Mouse (Mus musculus) forebrain, embryonic 14.5 days (tissue): Measurements from ENCODE around the gene Nudt7. TPM values are rescaled to one million over a fixed set of nuclear protein-coding genes. Genes with fewer than 3 reads are reported as not detected.

ENCODE experiments used
- ATAC-seq: fragments of 200-750 bp; cut with Nextera tagmentation; 2 replicates; pipeline ENCODE4 v1.8.0; 2017; ENCODE audit warnings: mild to moderate bottlenecking, moderate library complexity
- DNase-seq: peaks from one replicate; pipeline ENCODE4 v3.0.0-alpha.2; 2015; ENCODE audit warnings: low spot score
- H3K27ac ChIP-seq: fragments of 300-500 bp; sonication (generic); 2 replicates; pipeline ENCODE4 v1.5.1; 2014; ENCODE audit warnings: low read depth, mild to moderate bottlenecking, control low read depth, low read length, moderate library complexity
- H3K27me3 ChIP-seq: fragments of 300-500 bp; sonication (generic); replicated peaks from 2 replicates; pipeline ENCODE4 v1.6.1; 2014; ENCODE audit warnings: low read length, control low read depth, mixed read lengths; ENCODE audit not compliant: control insufficient read depth, insufficient read depth
- H3K36me3 ChIP-seq: fragments of 300-500 bp; sonication (generic); 2 replicates; pipeline ENCODE4 v1.6.1; 2014; ENCODE audit warnings: low read length, control low read depth; ENCODE audit not compliant: control insufficient read depth, insufficient read depth
- H3K4me1 ChIP-seq: fragments of 300-500 bp; sonication (generic); 2 replicates; pipeline ENCODE4 v1.6.1; 2014; ENCODE audit warnings: antibody characterized with exemption, low read length, control low read depth; ENCODE audit not compliant: control insufficient read depth, insufficient read depth
- H3K4me2 ChIP-seq: fragments of 300-500 bp; sonication (generic); 2 replicates; pipeline ENCODE4 v1.6.1; 2014; ENCODE audit warnings: mild to moderate bottlenecking, control low read depth, low read length
- H3K4me3 ChIP-seq: fragments of 300-500 bp; sonication (generic); 2 replicates; pipeline ENCODE4 v1.5.1; 2014; ENCODE audit warnings: low read depth, low read length, control low read depth
- H3K9ac ChIP-seq: fragments of 300-500 bp; sonication (generic); 2 replicates; pipeline ENCODE4 v1.6.1; 2014; ENCODE audit warnings: mild to moderate bottlenecking, low read length, control low read depth, moderate library complexity
- H3K9me3 ChIP-seq: fragments of 300-500 bp; sonication (generic); replicated peaks from 2 replicates; pipeline ENCODE4 v1.6.1; 2016; ENCODE audit warnings: low read length, control low read depth, mixed read lengths; ENCODE audit not compliant: control insufficient read depth
- WGBS: fragments of 180-500 bp; shearing (Covaris S2); extraction: QIAGEN DNeasy Blood & Tissue Kit; methylation state at CpG from one replicate; pipeline ENCODE4 v1.1.7; 2014; 5-methylcytosine and 5-hydroxymethylcytosine counted together
- polyA plus RNA-seq: library from polyadenylated mRNA; unstranded; fragments of >200 nt; fragmentation: Nextera tagmentation; extraction: Ambion mirVana; gene quantifications from 2 replicates; pipeline ENCODE4 v1.2.1, GENCODE M21; 2014

Nudt7 gene
- 4.6 and 5.0 TPM in 2 replicates for polyA plus RNA-seq

- Histone ChIP-seq H3K36me3 (no peaks in the 10 kb centered on the region), H3K4me3 (peak within 1 kb of the TSS; percentile 38), H3K27me3 (no peaks in the 10 kb centered on the region), H3K4me2 (peak within 1 kb of the TSS; percentile 64), H3K4me1 (no peaks in the 10 kb centered on the region; the same call in 1 of the 2 replicates), H3K27ac (no peak within 1 kb of the TSS), H3K9ac (peak within 1 kb of the TSS; percentile 52), H3K9me3 (no peaks in the 10 kb centered on the region)
- DNase-seq (peak; percentile 93), ATAC-seq (peak; percentile 86)
- WGBS = 4% methylated on average over 23 of the region's 23 CpGs
These were observed at the start of gene Nudt7 for GRCm38 (mm10) chr8:114133510-114134362. TSS of gene Nudt7 (plus strand) at chr8:114133557.

GRCm38 (mm10) chr8:114087932-114088331, 45.4 kb upstream of the Nudt7 start:
- Histone ChIP-seq H3K4me3 (no peak overlapping the region), H3K4me1 (no peaks in the 10 kb centered on the region), H3K27ac (no peak overlapping the region), H3K9me3 (no peaks in the 10 kb centered on the region), H3K27me3 (no peaks in the 10 kb centered on the region), H3K9ac (no peak overlapping the region), H3K36me3 (no peaks in the 10 kb centered on the region), H3K4me2 (no peak overlapping the region)
- ATAC-seq (no peak), DNase-seq (no peak)
- WGBS = 94% methylated on average over 4 of the region's 4 CpGs

- H3K9ac ChIP-seq = no peak overlapping the region
- no peaks in the 10 kb centered on the region for H3K27me3 ChIP-seq
- no peak overlapping the region for H3K4me2 ChIP-seq
- H3K27ac ChIP-seq = no peak overlapping the region
- no peaks in the 10 kb centered on the region for H3K4me1 ChIP-seq
- H3K4me3 ChIP-seq = no peak overlapping the region
- no peaks in the 10 kb centered on the region for H3K36me3 ChIP-seq
- DNase-seq (no peak), ATAC-seq (no peak)
- WGBS = 85% methylated on average over 4 of the region's 4 CpGs
- H3K9me3 ChIP-seq = no peaks in the 10 kb centered on the region
These were observed 42.6 kb upstream of the Nudt7 start for GRCm38 (mm10) chr8:114090736-114091135.

GRCm38 (mm10) chr8:114093321-114093720, 40.0 kb upstream of the Nudt7 start:
- H3K9ac ChIP-seq = no peak overlapping the region

GRCm38 (mm10) chr8:114094526-114094925, 38.8 kb upstream of the Nudt7 start:
- Histone ChIP-seq H3K9me3 (no peaks in the 10 kb centered on the region), H3K9ac (no peak overlapping the region), H3K27ac (no peak overlapping the region), H3K36me3 (no peaks in the 10 kb centered on the region), H3K4me2 (no peak overlapping the region), H3K27me3 (no peaks in the 10 kb centered on the region), H3K4me3 (no peak overlapping the region), H3K4me1 (no peaks in the 10 kb centered on the region)
- 93% methylated on average over 4 of the region's 4 CpGs for WGBS
- ATAC-seq (no peak), DNase-seq (no peak)

More at GRCm38 (mm10) chr8:114093321-114093720, 40.0 kb upstream of the Nudt7 start:
- DNase-seq = no peak
- no peak overlapping the region for H3K27ac ChIP-seq
- H3K27me3 ChIP-seq = no peaks in the 10 kb centered on the region
- H3K9me3 ChIP-seq = no peaks in the 10 kb centered on the region
- H3K4me2 ChIP-seq = no peak overlapping the region
- no peaks in the 10 kb centered on the region for H3K36me3 ChIP-seq
- WGBS = 90% methylated on average over 3 of the region's 3 CpGs
- no peak overlapping the region for H3K4me3 ChIP-seq
- ATAC-seq = no peak
- H3K4me1 ChIP-seq = no peaks in the 10 kb centered on the region

- Histone ChIP-seq H3K4me3 (no peak overlapping the region), H3K4me1 (no peaks in the 10 kb centered on the region), H3K9ac (no peak overlapping the region), H3K36me3 (no peaks in the 10 kb centered on the region), H3K27ac (no peak overlapping the region), H3K27me3 (no peaks in the 10 kb centered on the region), H3K4me2 (no peak overlapping the region), H3K9me3 (no peaks in the 10 kb centered on the region)
- 61% methylated on average over 14 of the region's 14 CpGs for WGBS
- DNase-seq = no peak
- no peak for ATAC-seq
These were observed 32.7 kb upstream of the Nudt7 start for GRCm38 (mm10) chr8:114100561-114101206.

GRCm38 (mm10) chr8:114103401-114103800, 30.0 kb upstream of the Nudt7 start:
- DNase-seq (no peak), ATAC-seq (no peak)
- H3K27ac ChIP-seq = no peak overlapping the region
- H3K9me3 ChIP-seq = no peaks in the 10 kb centered on the region
- no peak overlapping the region for H3K4me2 ChIP-seq
- no peak overlapping the region for H3K4me3 ChIP-seq
- no peak overlapping the region for H3K9ac ChIP-seq
- no peaks in the 10 kb centered on the region for H3K36me3 ChIP-seq
- no peaks in the 10 kb centered on the region for H3K27me3 ChIP-seq
- no peaks in the 10 kb centered on the region for H3K4me1 ChIP-seq
- WGBS = 85% methylated on average over 7 of the region's 7 CpGs

GRCm38 (mm10) chr8:114105971-114106370, 27.4 kb upstream of the Nudt7 start:
- DNase-seq (no peak), ATAC-seq (no peak)
- WGBS = 85% methylated on average over 5 of the region's 5 CpGs
- H3K27ac ChIP-seq = no peak overlapping the region
- no peaks in the 10 kb centered on the region for H3K36me3 ChIP-seq
- H3K9ac ChIP-seq = no peak overlapping the region
- no peaks in the 10 kb centered on the region for H3K4me1 ChIP-seq
- no peak overlapping the region for H3K4me2 ChIP-seq
- no peak overlapping the region for H3K4me3 ChIP-seq
- no peaks in the 10 kb centered on the region for H3K27me3 ChIP-seq
- H3K9me3 ChIP-seq = no peaks in the 10 kb centered on the region
